Mouse (Mus musculus): ENCODE measurements at regions not wholly inside any gene's neighbourhood (a gene's known extent, or its start where the extent isn't known, plus 50 kb on each side); places are given as distances from the start of the nearest gene placed in this dataset.

DNA sequence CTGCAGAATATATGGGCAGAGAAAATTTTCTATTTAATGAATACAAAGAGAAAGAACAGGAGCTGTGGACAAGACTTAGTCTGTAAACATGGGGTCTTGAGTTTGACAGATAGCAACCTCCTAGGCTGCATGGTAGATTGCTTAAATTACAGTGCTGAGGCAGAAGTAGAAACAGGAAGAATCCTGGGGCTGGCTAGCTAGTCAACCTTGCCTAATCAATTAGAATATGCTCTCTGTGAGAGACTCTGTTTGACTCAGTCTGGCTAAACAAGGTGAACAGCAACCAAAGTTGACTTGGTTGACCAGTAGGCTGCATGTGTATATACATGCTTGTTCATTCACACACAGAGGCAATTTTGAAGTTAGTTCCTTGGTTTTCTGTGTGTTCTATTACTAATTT, 390.9 kb downstream of the Pdha2 start:
- no peak for TF ChIP-seq CTCF (IDR thresholded peaks at IDR 0.05; ENCODE audit: low read depth)
- no peak for TF ChIP-seq EP300 (IDR thresholded peaks at IDR 0.05; ENCODE audit: low read depth)
